Comparison of ENCODE assay signal across 10 mouse cellular contexts in genomic region chr6:94186628-94187319, GRCm38 (mm10).
DNase-seq lines count a peak whose midpoint lies in the region; ATAC-seq lines count a peak whose summit lies in the region.
"Had no signal": no experiment of that assay in that cellular context is flagged by ENCODE, and none has a peak within 500 bp of the region (broad histone marks: within the 10 kb centered on the region; RNA-seq: fewer than 3 reads in every experiment).

No protein-coding gene starts in this region.

- peak overlapping the region; percentile 31 for H3K4me2 ChIP-seq in heart, embryonic 13.5 days

- no peaks in the 10 kb centered on the region for H3K9me3 ChIP-seq in heart, embryonic 13.5 days

- peak overlapping the region; percentile 66 for H3K27ac ChIP-seq in heart, embryonic 13.5 days (replicated peaks)
- H3K27ac ChIP-seq: layer of hippocampus, adult 2 months; macrophage had no signal

- no peaks in the 10 kb centered on the region for H3K27me3 ChIP-seq in heart, embryonic 13.5 days (replicated peaks)

- H3K9ac ChIP-seq in heart, embryonic 13.5 days = no peak overlapping the region

- H3K4me3 ChIP-seq in heart, embryonic 13.5 days = no peak overlapping the region
- H3K4me3 ChIP-seq: layer of hippocampus, adult 2 months had no signal

- H3K4me1 ChIP-seq in heart, embryonic 13.5 days = peaks cover 92% of the 10 kb centered on the region

- no peaks in the 10 kb centered on the region for H3K36me3 ChIP-seq in heart, embryonic 13.5 days

- WGBS in heart, embryonic 13.5 days = 31% methylated on average over 7 of the region's 7 CpGs

- peak; percentile 28 for DNase-seq in lung, postnatal 25 days (ENCODE audit: low spot score)
- DNase-seq in lung, postnatal 14 days = no peak
- DNase-seq in kidney, postnatal 10 days = peak; percentile 54
- DNase-seq in MN1 (ENCODE audit: low spot score) = no peak
- DNase-seq in thymus, postnatal 36 days = no peak
- no peak for DNase-seq in cerebellum, adult 11-12 months
- no peak for DNase-seq in thymus, postnatal 0 days (ENCODE audit: low spot score)

- no peak for ATAC-seq in heart, embryonic 13.5 days (ENCODE audit: extremely low read depth, insufficient number of reproducible peaks, low FRiP score, low TSS enrichment)

Comparison
In these comparisons a context has a peak if more than half of its experiments do, and no peak if none do; other contexts are left out.
1. DNase-seq: peak in lung, postnatal 25 days (single experiment) and kidney, postnatal 10 days (single experiment); none in lung, postnatal 14 days (single experiment), MN1 (single experiment), thymus, postnatal 36 days (0 of 2), cerebellum, adult 11-12 months (single experiment) and thymus, postnatal 0 days (single experiment).